Mouse (Mus musculus) CD4-positive, CD25-positive, alpha-beta regulatory T cell, adult 9 weeks (primary cell): ENCODE measurements around the gene Csad. TPM values are rescaled to one million over a fixed set of nuclear protein-coding genes. Genes with fewer than 3 reads are reported as not detected.

ENCODE experiments used
- polyA plus RNA-seq: library from polyadenylated mRNA; unstranded; fragments of 100-300 nt; shearing (Covaris generic); gene quantifications from one replicate; pipeline ENCODE4 v1.2.1, GENCODE M21; 2017

Csad gene
- polyA plus RNA-seq = 18.0 TPM

DNA sequence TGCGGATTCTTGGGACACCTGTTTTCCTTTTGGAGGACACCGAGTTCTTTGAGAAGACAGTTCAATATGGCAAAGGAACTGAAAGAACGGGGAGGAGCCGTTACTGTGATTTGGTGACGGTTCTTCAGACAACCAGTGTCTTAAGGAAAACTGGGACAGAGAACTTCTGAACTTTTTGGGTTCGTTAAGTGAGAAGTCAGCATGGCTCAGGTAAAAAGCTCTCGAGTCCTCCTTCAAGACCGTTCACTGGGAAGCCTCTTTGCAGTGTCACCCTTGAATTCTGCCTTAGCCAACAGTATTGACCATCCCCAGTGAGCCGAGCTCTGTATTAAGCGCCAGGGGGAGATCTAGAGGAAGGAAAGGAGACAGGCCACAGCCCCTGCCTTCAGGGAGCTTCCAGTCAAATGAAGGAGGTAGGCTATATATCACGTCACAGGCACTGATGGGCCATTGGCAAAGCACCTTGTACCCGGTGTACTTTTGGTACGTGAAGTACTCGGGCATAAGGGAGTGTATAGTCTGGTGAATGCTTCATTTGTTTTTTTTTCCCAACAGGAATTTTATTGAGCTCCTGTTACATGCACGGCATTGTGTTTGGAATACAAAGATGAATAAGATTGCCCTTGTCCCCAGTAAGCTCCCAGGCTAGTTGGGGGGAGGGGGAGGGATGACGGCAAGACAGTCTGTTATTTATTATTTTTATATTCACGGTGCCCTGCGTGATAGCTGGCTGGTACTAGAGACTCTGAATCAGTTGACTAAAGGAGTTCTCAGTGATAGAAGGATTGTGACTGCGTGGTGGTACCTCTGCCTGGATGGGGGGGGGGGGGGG is at the start of gene Csad:
Csad (minus strand) TSS at position 51 of the 832 bp plus-strand sequence.

DNA sequence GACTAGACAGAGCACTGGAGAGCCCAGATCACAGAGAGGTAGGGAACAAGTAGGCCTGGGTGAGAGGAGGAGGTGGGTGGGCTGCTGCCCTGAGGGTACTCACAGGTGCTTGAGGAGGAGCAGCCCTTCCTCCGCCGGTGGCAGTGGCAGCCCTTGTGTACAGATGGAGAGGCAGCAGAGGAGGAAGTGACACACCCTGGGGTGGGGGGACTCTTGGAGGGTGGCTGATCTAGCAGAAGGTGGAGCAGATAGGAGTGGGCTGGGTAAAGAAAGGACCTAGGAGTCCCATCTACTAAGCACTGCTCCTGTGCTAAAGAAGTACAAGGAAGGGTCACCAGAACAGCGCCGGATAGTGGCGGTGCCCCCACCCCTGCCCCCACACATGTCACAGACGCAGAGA is 27.2 kb upstream of the Csad start, which contains the start of gene Itgb7:
Itgb7 (minus strand) TSS at position 197 of the 400 bp plus-strand sequence.

GRCm38 (mm10) chr15:102202971-102203834 is 1.3 kb downstream of the Csad start, which contains the start of gene Zfp740:
Zfp740 (plus strand) TSS chr15:102203249.

DNA sequence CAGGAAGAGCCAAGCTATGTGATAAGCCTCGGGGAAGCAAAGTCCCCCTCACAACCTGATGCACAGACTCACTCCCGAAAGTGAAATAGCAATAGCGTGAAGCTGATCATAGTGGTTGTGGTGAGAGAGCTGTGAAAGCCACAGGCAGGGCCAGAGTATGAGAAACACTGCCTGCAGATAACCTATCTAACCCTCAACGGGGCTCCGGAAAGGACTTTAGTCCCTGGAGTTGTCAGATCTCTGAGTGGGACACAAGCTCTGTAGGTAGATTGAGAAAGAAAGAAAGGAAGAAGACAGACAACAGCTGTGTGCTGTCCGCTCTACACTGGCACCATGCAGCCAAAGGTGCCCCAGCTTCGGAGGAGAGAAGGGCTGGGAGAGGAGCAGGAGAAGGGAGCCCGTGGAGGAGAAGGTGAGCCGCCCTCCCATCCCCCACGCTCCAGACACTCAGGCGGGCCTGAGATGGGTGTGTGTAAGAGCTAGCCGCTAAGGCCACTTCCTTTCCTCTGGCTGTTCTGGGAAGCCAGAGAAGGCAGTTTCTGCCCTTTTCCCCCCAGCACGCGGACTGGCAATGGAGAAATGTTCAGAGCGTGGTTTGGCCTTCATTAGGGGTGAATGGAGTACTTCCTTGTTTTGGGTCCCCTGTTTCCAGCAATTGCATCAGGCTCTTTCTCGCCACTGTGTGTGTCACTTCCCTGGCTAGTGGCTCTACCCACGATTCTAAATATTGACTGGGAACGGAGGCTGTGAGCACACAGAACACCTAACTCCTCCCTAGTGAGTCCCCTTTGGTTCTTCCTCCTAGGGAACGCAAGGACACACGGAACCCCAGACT is 54.0 kb downstream of the Csad start, which contains the start of gene Soat2:
Soat2 (plus strand) TSS at position 226 of the 835 bp plus-strand sequence.

DNA sequence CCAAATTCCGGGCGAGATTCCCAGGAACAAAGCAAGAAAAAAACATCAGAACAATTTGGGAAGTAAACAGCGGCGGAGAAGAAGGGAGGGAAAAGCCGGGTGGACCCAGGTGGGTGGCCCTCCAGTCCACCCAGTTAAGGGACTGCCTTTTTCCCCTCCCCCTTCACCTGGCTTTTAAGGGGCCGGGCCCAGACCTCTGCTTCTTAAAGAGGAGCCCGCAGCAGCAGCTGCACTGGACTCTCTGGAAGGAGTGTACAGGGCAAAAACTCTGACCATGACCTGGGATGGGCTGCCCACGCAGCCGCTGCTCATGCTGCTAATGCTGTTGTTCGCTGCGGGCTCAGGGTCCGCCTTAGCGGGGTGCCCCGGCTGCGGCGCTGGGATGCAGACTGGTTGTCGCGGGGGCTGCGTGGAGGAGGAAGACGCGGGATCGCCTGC is 60.2 kb downstream of the Csad start, which contains the start of gene Igfbp6:
Igfbp6 (plus strand) TSS at position 89 of the 438 bp plus-strand sequence.

GRCm38 (mm10) chr15:102136129-102136758 is 68.3 kb downstream of the Csad start, which contains the start of gene Spryd3:
Spryd3 (minus strand) TSS chr15:102136234.

Other genes starting within 250 kb of the Csad start
- not detected for gene Krt8, start 200.2 kb downstream of the Csad start, polyA plus RNA-seq
- gene Krt18, start 176.5 kb downstream of the Csad start, polyA plus RNA-seq = 1.3 TPM
- 162 TPM for gene Eif4b, start 131.0 kb downstream of the Csad start, polyA plus RNA-seq
- 1.8 TPM for gene Tns2, start 104.3 kb downstream of the Csad start, polyA plus RNA-seq
- gene Spryd3, start 68.5 kb downstream of the Csad start, polyA plus RNA-seq = 67.5 TPM
- 0.41 TPM for gene Igfbp6, start 60.4 kb downstream of the Csad start, polyA plus RNA-seq
- 0.91 TPM for gene Soat2, start 54.2 kb downstream of the Csad start, polyA plus RNA-seq
- 48.6 TPM for gene Zfp740, start 1.5 kb downstream of the Csad start, polyA plus RNA-seq
- gene Itgb7, start 27.2 kb upstream of the Csad start, polyA plus RNA-seq = 649 TPM
- 46.8 TPM for gene Rarg, start 52.8 kb upstream of the Csad start, polyA plus RNA-seq
- not detected for gene Gm9918, start 65.8 kb upstream of the Csad start, polyA plus RNA-seq
- gene Mfsd5, start 74.7 kb upstream of the Csad start, polyA plus RNA-seq = 63.4 TPM
- gene Espl1, start 91.5 kb upstream of the Csad start, polyA plus RNA-seq = 1.7 TPM
- gene Pfdn5, start 121.4 kb upstream of the Csad start, polyA plus RNA-seq = 684 TPM
- 119 TPM for gene Myg1, start 127.0 kb upstream of the Csad start, polyA plus RNA-seq
- gene Aaas, start 146.0 kb upstream of the Csad start, polyA plus RNA-seq = 60.5 TPM
- not detected for gene Sp7, start 162.5 kb upstream of the Csad start, polyA plus RNA-seq
- gene Sp1, start 201.4 kb upstream of the Csad start, polyA plus RNA-seq = 19.6 TPM
- not detected for gene Amhr2, start 240.6 kb upstream of the Csad start, polyA plus RNA-seq